ENCODE assay signal across 9 mouse cellular contexts in the genomic region with DNA sequence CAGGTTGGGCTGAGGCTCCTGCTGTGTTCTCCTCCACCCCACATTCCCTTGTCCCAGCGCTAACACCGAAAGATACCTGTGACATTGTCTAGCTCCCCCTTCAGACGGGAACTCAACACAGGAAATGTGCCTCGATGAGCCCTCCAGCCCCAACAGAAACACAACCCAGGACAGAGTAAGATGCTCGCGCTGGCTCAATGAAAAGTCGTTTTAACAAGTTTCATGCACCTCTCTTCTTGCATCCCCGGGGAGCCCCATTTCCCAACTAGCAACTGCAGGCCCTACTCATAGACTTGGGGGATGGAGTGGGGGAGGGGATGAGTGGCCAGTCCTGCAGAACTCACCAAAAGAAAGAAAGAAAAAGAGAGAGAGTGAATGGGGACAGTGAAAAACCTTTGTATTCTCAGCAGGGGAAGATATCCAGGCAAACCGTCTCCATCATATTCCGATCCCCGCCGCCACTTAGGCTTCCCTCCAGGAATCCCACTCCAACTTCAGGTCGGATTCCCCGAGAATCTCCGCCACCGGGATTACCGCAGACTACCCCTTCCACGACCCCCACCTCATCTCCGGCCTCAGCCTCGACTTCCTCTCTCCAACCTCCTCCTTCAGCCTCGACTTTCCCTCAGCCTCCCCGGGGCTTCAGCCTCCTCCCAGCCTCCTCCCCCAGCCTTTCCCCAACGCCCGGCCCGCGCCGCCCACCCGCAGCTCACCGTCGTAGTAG. TPM values are rescaled to one million over a fixed set of nuclear protein-coding genes. Genes with fewer than 3 reads are reported as not detected.
A peak's percentile ranks its signal among the peaks of the same experiment; 100 is the strongest.
DNase-seq lines count a peak whose midpoint lies in the region; ATAC-seq and TF ChIP-seq lines count a peak whose summit lies in the region.
"Had no signal": no experiment of that assay in that cellular context is flagged by ENCODE, and none has a peak within 500 bp of the region (broad histone marks: within the 10 kb centered on the region; RNA-seq: fewer than 3 reads in every experiment).

No protein-coding gene starts in this region.

- H3K9ac ChIP-seq in forebrain, embryonic 13.5 days: peak overlapping the region; percentile 93
- peak overlapping the region; percentile 88 for H3K9ac ChIP-seq in stomach, postnatal 0 days (ENCODE audit: low read length)

- TF ChIP-seq CTCF in stomach, postnatal 0 days (IDR thresholded peaks at IDR 0.05; ENCODE audit: low read depth): peak; percentile 58

- H3K36me3 ChIP-seq in forebrain, embryonic 13.5 days (ENCODE audit: poor library complexity, severe bottlenecking): peaks cover 21% of the 10 kb centered on the region
- H3K36me3 ChIP-seq in stomach, postnatal 0 days (ENCODE audit: control insufficient read depth, insufficient read depth, low read length): no peaks in the 10 kb centered on the region

- no peaks in the 10 kb centered on the region for H3K27me3 ChIP-seq in forebrain, embryonic 13.5 days
- H3K27me3 ChIP-seq in stomach, postnatal 0 days (ENCODE audit: control insufficient read depth, insufficient read depth, low read length): no peaks in the 10 kb centered on the region

- DNase-seq in right cerebral cortex, adult 18-20 months: peak; percentile 10
- no peak for DNase-seq in right cerebral cortex, postnatal 14 days
- DNase-seq in c-Kit-positive CD71-positive TER-119-negative erythroid progenitor cells, embryonic 14.5 days (ENCODE audit: low read depth): peak; percentile 52
- peak; percentile 33 for DNase-seq in kidney, adult 9 months
- DNase-seq in stomach, postnatal 0 days (ENCODE audit: low spot score): peak; percentile 36
- DNase-seq in urinary bladder, postnatal 14 days (ENCODE audit: low spot score): no peak

- peaks cover 21% of the 10 kb centered on the region for H3K4me1 ChIP-seq in forebrain, embryonic 13.5 days
- peaks cover 6% of the 10 kb centered on the region; the same call in 1 of the 2 replicates for H3K4me1 ChIP-seq in stomach, postnatal 0 days (replicated peaks; ENCODE audit: control insufficient read depth, insufficient read depth)

- peak overlapping the region; percentile 85 for H3K4me3 ChIP-seq in forebrain, embryonic 13.5 days
- peak overlapping the region; percentile 84 for H3K4me3 ChIP-seq in stomach, postnatal 0 days (ENCODE audit: low read depth, low read length)

- ATAC-seq in forebrain, embryonic 13.5 days: no peak
- peak; percentile 11; the same call in 1 of the 2 replicates for ATAC-seq in megakaryocyte progenitor cell, adult 5-6 weeks (replicated peaks; ENCODE audit: poor library complexity)
- ATAC-seq in stomach, postnatal 0 days (ENCODE audit: low FRiP score, low TSS enrichment): no peak

- no peaks in the 10 kb centered on the region for H3K9me3 ChIP-seq in forebrain, embryonic 13.5 days (replicated peaks)
- no peaks in the 10 kb centered on the region for H3K9me3 ChIP-seq in stomach, postnatal 0 days (ENCODE audit: control insufficient read depth, low read length)

- peak overlapping the region; percentile 66 for H3K27ac ChIP-seq in forebrain, embryonic 13.5 days
- H3K27ac ChIP-seq in stomach, postnatal 0 days (replicated peaks): peak overlapping the region; percentile 86

- TF ChIP-seq EP300 in stomach, postnatal 0 days (optimal IDR thresholded peaks at IDR 0.05): no peak

- peak overlapping the region; percentile 78 for H3K4me2 ChIP-seq in forebrain, embryonic 13.5 days
- peak overlapping the region; percentile 67 for H3K4me2 ChIP-seq in stomach, postnatal 0 days (replicated peaks; ENCODE audit: low read depth)

- WGBS in forebrain, embryonic 13.5 days: 2% methylated on average over 30 of the region's 30 CpGs
- WGBS in stomach, postnatal 0 days: under 1% methylated on average over 29 of the region's 30 CpGs

RNA-seq across cellular contexts. Expression of gene Hdac1, which starts 0.5 kb away (rescaled TPM):
- polyA plus RNA-seq in forebrain, embryonic 13.5 days (2015; fragmentation: Nextera tagmentation; extraction: Ambion mirVana): 189 and 191 TPM in 2 replicates
- 114 and 119 TPM in 2 replicates for total RNA-seq in megakaryocyte progenitor cell, adult 5-6 weeks (2015)
- total RNA-seq in megakaryocyte progenitor cell, adult 5-6 weeks (2017): 58.5 and 79.7 TPM in 2 replicates
- polyA plus RNA-seq in stomach, postnatal 0 days (2015; fragmentation: Nextera tagmentation; extraction: Ambion mirVana): 110 TPM in 2 replicates

RNA-seq across cellular contexts. Expression of gene Marcksl1, which starts 28.6 kb away (rescaled TPM):
- polyA plus RNA-seq in forebrain, embryonic 13.5 days (2015; fragmentation: Nextera tagmentation; extraction: Ambion mirVana): 1,756 and 1,774 TPM in 2 replicates
- 56.8 and 62.3 TPM in 2 replicates for total RNA-seq in megakaryocyte progenitor cell, adult 5-6 weeks (2015)
- 37.5 and 43.9 TPM in 2 replicates for total RNA-seq in megakaryocyte progenitor cell, adult 5-6 weeks (2017)
- 153 and 174 TPM in 2 replicates for polyA plus RNA-seq in stomach, postnatal 0 days (2015; fragmentation: Nextera tagmentation; extraction: Ambion mirVana)

RNA-seq across cellular contexts. Expression of gene Lck, which starts 31.4 kb away (rescaled TPM):
- polyA plus RNA-seq in forebrain, embryonic 13.5 days (2015; fragmentation: Nextera tagmentation; extraction: Ambion mirVana): 7.6 and 9.2 TPM in 2 replicates
- total RNA-seq in megakaryocyte progenitor cell, adult 5-6 weeks (2015): 1.2 and 2.7 TPM in 2 replicates
- 3.5 and 4.4 TPM in 2 replicates for total RNA-seq in megakaryocyte progenitor cell, adult 5-6 weeks (2017)
- 1.7 and 1.9 TPM in 2 replicates for polyA plus RNA-seq in stomach, postnatal 0 days (2015; fragmentation: Nextera tagmentation; extraction: Ambion mirVana)

RNA-seq across cellular contexts. Expression of gene Fam167b, which starts 36.3 kb away (rescaled TPM):
- polyA plus RNA-seq in forebrain, embryonic 13.5 days (2015; fragmentation: Nextera tagmentation; extraction: Ambion mirVana): 0.31 and 0.68 TPM in 2 replicates
- total RNA-seq in megakaryocyte progenitor cell, adult 5-6 weeks (2015): not detected in 2 replicates
- not detected in 2 replicates for total RNA-seq in megakaryocyte progenitor cell, adult 5-6 weeks (2017)
- polyA plus RNA-seq in stomach, postnatal 0 days (2015; fragmentation: Nextera tagmentation; extraction: Ambion mirVana): 1.2 and 1.9 TPM in 2 replicates

RNA-seq across cellular contexts. Expression of gene Fam229a, which starts 51.0 kb away (rescaled TPM):
- not detected in 2 replicates for polyA plus RNA-seq in forebrain, embryonic 13.5 days (2015; fragmentation: Nextera tagmentation; extraction: Ambion mirVana)
- not detected in 2 replicates for total RNA-seq in megakaryocyte progenitor cell, adult 5-6 weeks (2015)
- not detected in 2 replicates for total RNA-seq in megakaryocyte progenitor cell, adult 5-6 weeks (2017)
- polyA plus RNA-seq in stomach, postnatal 0 days (2015; fragmentation: Nextera tagmentation; extraction: Ambion mirVana): 0.36 and 0.44 TPM in 2 replicates
- total RNA-seq: gastrocnemius, postnatal 4 days had no signal

Comparison
In these comparisons a context has a peak if more than half of its experiments do, and no peak if none do; other contexts are left out.
1. DNase-seq: peak in right cerebral cortex, adult 18-20 months (single experiment), c-Kit-positive CD71-positive TER-119-negative erythroid progenitor cells, embryonic 14.5 days (single experiment), kidney, adult 9 months (single experiment) and stomach, postnatal 0 days (single experiment); none in right cerebral cortex, postnatal 14 days (single experiment) and urinary bladder, postnatal 14 days (single experiment).
2. RNA of gene Marcksl1, which starts 28.6 kb away (polyA plus RNA-seq): 1,756 to 1,774 TPM in forebrain, embryonic 13.5 days; 153 to 174 TPM in stomach, postnatal 0 days; every median in the first group is over 10 times any median in the second.